Mouse (Mus musculus): Measurements from ENCODE around the gene Xxylt1. TPM values are rescaled to one million over a fixed set of nuclear protein-coding genes. Genes with fewer than 3 reads are reported as not detected.

The Xxylt1 gene
- total RNA-seq, 1 experiment: 22.6 TPM

DNA sequence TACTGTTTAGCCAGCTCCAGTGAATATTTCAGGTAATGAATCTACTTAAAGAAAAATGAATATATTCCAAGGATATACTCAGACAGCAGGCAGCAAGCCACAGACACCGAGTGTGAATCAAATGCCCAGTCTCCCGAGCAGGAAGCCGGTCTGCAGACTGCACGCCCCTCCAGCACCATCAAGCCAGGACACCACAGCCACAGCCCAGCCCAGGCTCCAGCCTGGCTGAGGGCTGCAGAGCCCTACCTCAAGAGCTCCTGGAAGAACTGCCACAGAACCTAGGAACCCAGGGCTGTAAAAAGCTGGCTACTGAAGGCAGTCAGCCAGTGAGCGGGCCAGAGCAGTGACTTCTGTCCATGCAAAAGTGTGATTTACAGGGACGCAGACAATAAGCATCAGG is 28.4 kb downstream of the Xxylt1 start:
- DNase-seq (ENCODE audit: low read depth, low spot score): no peak
- no peaks in the 10 kb centered on the region; the same call in 1 of the 2 replicates for H3K36me3 ChIP-seq (ENCODE audit: control insufficient read depth, insufficient read depth, low read length, poor library complexity, severe bottlenecking)
- no peak overlapping the region for H3K4me3 ChIP-seq (ENCODE audit: insufficient read depth in 1 of 2, low read depth in 1 of 2, low read length in 2 of 2, poor library complexity in 1 of 2, severe bottlenecking in 1 of 2)
- in situ Hi-C loops (cut with MboI; ENCODE audit: low sequenced_read_pairs in 2 of 2, unreplicated experiment in 2 of 2): no loop called here
- H3K9ac ChIP-seq (ENCODE audit: insufficient read depth, low read depth, low read length, poor library complexity, severe bottlenecking): no peak overlapping the region
- H3K4me1 ChIP-seq (ENCODE audit: control insufficient read depth in 2 of 2, insufficient read depth in 2 of 2, low read length in 2 of 2, poor library complexity in 1 of 2): 0 out of 4 replicates have a peak, but pooled peaks cover 0 to 2% of the 10 kb centered on the region in 2 experiments
- H3K9me3 ChIP-seq (ENCODE audit: control insufficient read depth, insufficient read depth, low read depth, low read length): no peaks in the 10 kb centered on the region
- no peak overlapping the region for H3K27ac ChIP-seq (ENCODE audit: insufficient read depth, low read depth, low read length, poor library complexity, severe bottlenecking)
- TF ChIP-seq MAFK (IDR thresholded peaks at IDR 0.05; ENCODE audit: insufficient read depth, low read depth, low read length): no peak
- TF ChIP-seq ZC3H11A (IDR thresholded peaks at IDR 0.05; ENCODE audit: borderline replicate concordance, low read depth, low read length): no peak
- no peak for TF ChIP-seq CHD2 (IDR thresholded peaks at IDR 0.05; ENCODE audit: low read depth, low read length)
- no peak for TF ChIP-seq HCFC1 (IDR thresholded peaks at IDR 0.05; ENCODE audit: borderline replicate concordance, insufficient read depth, low read length)

DNA sequence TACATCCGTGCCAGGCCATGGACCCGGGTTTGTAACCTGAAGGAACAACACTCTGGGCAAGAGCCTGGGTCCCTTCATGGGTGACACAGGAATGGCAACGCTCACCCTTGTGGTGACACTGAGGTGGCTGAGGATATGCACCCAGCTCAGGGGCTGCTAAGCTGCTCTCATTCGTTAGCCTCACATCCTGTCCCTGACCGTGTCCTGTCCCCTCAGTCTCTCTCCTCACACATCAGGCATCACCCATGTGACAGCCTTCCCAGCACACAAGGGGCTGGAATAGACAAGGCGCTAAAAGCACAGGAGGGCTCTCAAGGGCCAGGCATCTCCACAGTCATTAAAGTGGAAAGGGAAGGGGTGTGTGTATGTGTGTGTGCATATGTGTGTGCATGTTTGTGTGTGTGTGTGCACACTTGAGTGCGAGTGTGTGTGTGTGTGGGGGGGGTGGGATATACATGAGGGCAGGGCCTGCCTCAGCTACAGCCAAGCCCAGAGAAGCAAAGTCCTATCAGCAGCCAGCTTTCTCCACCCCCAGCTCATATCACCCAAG is 29.0 kb downstream of the Xxylt1 start:
- Histone ChIP-seq H3K9me3 (ENCODE audit: control insufficient read depth, insufficient read depth, low read depth, low read length) (no peaks in the 10 kb centered on the region), H3K36me3 (ENCODE audit: control insufficient read depth, insufficient read depth, low read length, poor library complexity, severe bottlenecking) (no peaks in the 10 kb centered on the region; the same call in 1 of the 2 replicates), H3K4me1 (ENCODE audit: control insufficient read depth in 2 of 2, insufficient read depth in 2 of 2, low read length in 2 of 2, poor library complexity in 1 of 2) (0 out of 4 replicates have a peak, but pooled peaks cover 0 to 2% of the 10 kb centered on the region in 2 experiments), H3K4me3 (ENCODE audit: insufficient read depth in 1 of 2, low read depth in 1 of 2, low read length in 2 of 2, poor library complexity in 1 of 2, severe bottlenecking in 1 of 2) (no peak overlapping the region), H3K27ac (ENCODE audit: insufficient read depth, low read depth, low read length, poor library complexity, severe bottlenecking) (no peak overlapping the region), H3K9ac (ENCODE audit: insufficient read depth, low read depth, low read length, poor library complexity, severe bottlenecking) (no peak overlapping the region)
- no peak for DNase-seq (ENCODE audit: low read depth, low spot score)
- no peak for TF ChIP-seq ZC3H11A (IDR thresholded peaks at IDR 0.05; ENCODE audit: borderline replicate concordance, low read depth, low read length)
- TF ChIP-seq MAFK (IDR thresholded peaks at IDR 0.05; ENCODE audit: insufficient read depth, low read depth, low read length): no peak
- no peak for TF ChIP-seq ZNF384 (IDR thresholded peaks at IDR 0.05; ENCODE audit: low read depth, low read length)
- no peak for TF ChIP-seq CHD2 (IDR thresholded peaks at IDR 0.05; ENCODE audit: low read depth, low read length)
- no peak for TF ChIP-seq HCFC1 (IDR thresholded peaks at IDR 0.05; ENCODE audit: borderline replicate concordance, insufficient read depth, low read length)
- in situ Hi-C loops (cut with MboI; ENCODE audit: low sequenced_read_pairs in 2 of 2, unreplicated experiment in 2 of 2): no loop called here

DNA sequence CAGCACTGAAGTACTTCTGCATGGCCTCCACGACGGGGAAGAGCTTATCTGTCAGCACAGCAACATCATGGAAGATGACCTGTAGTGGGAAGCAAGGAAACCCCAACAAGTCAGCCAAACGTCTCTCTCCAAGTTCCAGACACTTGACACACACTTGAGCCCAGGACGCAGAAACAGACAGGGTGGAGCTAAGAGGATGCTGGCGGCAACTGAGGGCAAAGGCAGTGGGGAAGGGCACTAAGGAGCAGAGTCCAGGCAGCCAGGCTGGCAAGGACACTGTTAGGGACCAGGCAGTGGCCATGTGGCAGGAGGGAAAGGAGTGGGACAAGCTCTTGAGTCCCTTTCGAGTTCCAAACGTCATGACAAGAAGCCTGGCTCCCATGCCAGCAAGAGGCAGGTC is 30.5 kb downstream of the Xxylt1 start:
- Histone ChIP-seq H3K4me3 (ENCODE audit: insufficient read depth in 1 of 2, low read depth in 1 of 2, low read length in 2 of 2, poor library complexity in 1 of 2, severe bottlenecking in 1 of 2) (no peak overlapping the region), H3K9me3 (ENCODE audit: control insufficient read depth, insufficient read depth, low read depth, low read length) (no peaks in the 10 kb centered on the region), H3K4me1 (ENCODE audit: control insufficient read depth in 2 of 2, insufficient read depth in 2 of 2, low read length in 2 of 2, poor library complexity in 1 of 2) (0 out of 4 replicates have a peak, but pooled peaks cover 0 to 2% of the 10 kb centered on the region in 2 experiments), H3K9ac (ENCODE audit: insufficient read depth, low read depth, low read length, poor library complexity, severe bottlenecking) (no peak overlapping the region), H3K36me3 (ENCODE audit: control insufficient read depth, insufficient read depth, low read length, poor library complexity, severe bottlenecking) (no peaks in the 10 kb centered on the region), H3K27ac (ENCODE audit: insufficient read depth, low read depth, low read length, poor library complexity, severe bottlenecking) (no peak overlapping the region)
- in situ Hi-C loops (cut with MboI; ENCODE audit: low sequenced_read_pairs in 2 of 2, unreplicated experiment in 2 of 2): no loop called here
- TF ChIP-seq ZC3H11A (IDR thresholded peaks at IDR 0.05; ENCODE audit: borderline replicate concordance, low read depth, low read length) (no peak), HCFC1 (IDR thresholded peaks at IDR 0.05; ENCODE audit: borderline replicate concordance, insufficient read depth, low read length) (no peak), ZNF384 (IDR thresholded peaks at IDR 0.05; ENCODE audit: low read depth, low read length) (no peak), CHD2 (IDR thresholded peaks at IDR 0.05; ENCODE audit: low read depth, low read length) (no peak), MAFK (IDR thresholded peaks at IDR 0.05; ENCODE audit: insufficient read depth, low read depth, low read length) (no peak)
- no peak for DNase-seq (ENCODE audit: low read depth, low spot score)

DNA sequence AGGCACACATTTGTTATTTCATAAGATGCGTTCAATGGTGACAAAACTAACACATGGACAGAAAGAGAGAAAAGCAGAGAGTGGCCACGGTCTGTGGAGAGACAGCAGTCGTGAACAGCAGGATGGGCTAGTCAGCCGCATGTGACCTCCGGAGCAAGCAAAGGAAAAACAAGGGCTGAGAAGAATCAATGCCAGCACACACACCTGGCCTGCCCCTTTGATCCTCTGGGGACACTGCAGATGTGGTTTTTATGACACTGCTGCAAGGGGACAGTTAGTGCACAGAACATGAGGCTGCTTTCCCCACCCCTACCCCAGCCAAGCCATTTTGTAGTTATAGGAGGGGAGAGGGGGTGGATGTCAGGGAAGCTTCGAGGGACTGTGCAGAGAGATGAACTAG is 33.0 kb downstream of the Xxylt1 start:
- 0 out of 4 replicates have a peak, but pooled peaks cover 0 to 2% of the 10 kb centered on the region in 2 experiments for H3K4me1 ChIP-seq (ENCODE audit: control insufficient read depth in 2 of 2, insufficient read depth in 2 of 2, low read length in 2 of 2, poor library complexity in 1 of 2)
- H3K27ac ChIP-seq (ENCODE audit: insufficient read depth, low read depth, low read length, poor library complexity, severe bottlenecking): no peak overlapping the region
- TF ChIP-seq HCFC1 (IDR thresholded peaks at IDR 0.05; ENCODE audit: borderline replicate concordance, insufficient read depth, low read length) (no peak), CHD2 (IDR thresholded peaks at IDR 0.05; ENCODE audit: low read depth, low read length) (no peak), ZC3H11A (IDR thresholded peaks at IDR 0.05; ENCODE audit: borderline replicate concordance, low read depth, low read length) (no peak), ZNF384 (IDR thresholded peaks at IDR 0.05; ENCODE audit: low read depth, low read length) (no peak), MAFK (IDR thresholded peaks at IDR 0.05; ENCODE audit: insufficient read depth, low read depth, low read length) (no peak)
- no peaks in the 10 kb centered on the region for H3K36me3 ChIP-seq (ENCODE audit: control insufficient read depth, insufficient read depth, low read length, poor library complexity, severe bottlenecking)
- H3K9ac ChIP-seq (ENCODE audit: insufficient read depth, low read depth, low read length, poor library complexity, severe bottlenecking): no peak overlapping the region
- in situ Hi-C loops (cut with MboI; ENCODE audit: low sequenced_read_pairs in 2 of 2, unreplicated experiment in 2 of 2): no loop called here
- H3K4me3 ChIP-seq (ENCODE audit: insufficient read depth in 1 of 2, low read depth in 1 of 2, low read length in 2 of 2, poor library complexity in 1 of 2, severe bottlenecking in 1 of 2): no peak overlapping the region
- no peaks in the 10 kb centered on the region for H3K9me3 ChIP-seq (ENCODE audit: control insufficient read depth, insufficient read depth, low read depth, low read length)
- no peak for DNase-seq (ENCODE audit: low read depth, low spot score)
